Mouse (Mus musculus) heart, adult 11 months (tissue): ENCODE measurements around the gene Shisa6.

Source experiments
- DNase-seq: peaks from one replicate; pipeline ENCODE4 v3.0.0; 2022

Gene Shisa6

GRCm38 (mm10) chr11:66218469-66218868, 307.3 kb downstream of the Shisa6 start:
- DNase-seq, result peak; percentile 11

GRCm38 (mm10) chr11:66188627-66189287, 337.0 kb downstream of the Shisa6 start:
- peak; percentile 94 for DNase-seq

- DNase-seq, result no peak
These were observed 337.6 kb downstream of the Shisa6 start for GRCm38 (mm10) chr11:66188146-66188545.

GRCm38 (mm10) chr11:66177781-66178180, 348.0 kb downstream of the Shisa6 start:
- no peak for DNase-seq

GRCm38 (mm10) chr11:66167801-66168651, 357.7 kb downstream of the Shisa6 start, which contains the start of gene Dnah9:
Gene Dnah9, minus strand, starts transcription at chr11:66168551.
- DNase-seq, result peak; percentile 96

GRCm38 (mm10) chr11:66164022-66164421, 361.7 kb downstream of the Shisa6 start:
- DNase-seq, result no peak
